Mouse (Mus musculus) ES-E14 (cell line): ENCODE results near the gene Unc13b.

Experiments
- CHD2 ChIP-seq: IDR thresholded peaks from 2 replicates; pipeline ENCODE4 v1.6.1; 2014; ENCODE audit warnings: mild to moderate bottlenecking, low read depth, low read length, inconsistent platforms
- HCFC1 ChIP-seq: IDR thresholded peaks from 2 replicates; pipeline ENCODE4 v1.6.1; 2012; ENCODE audit warnings: low read length, inconsistent platforms, borderline replicate concordance; ENCODE audit not compliant: insufficient read depth
- MAFK ChIP-seq: IDR thresholded peaks from 2 replicates; pipeline ENCODE4 v1.6.1; 2014; ENCODE audit warnings: mild to moderate bottlenecking, low read depth, low read length, inconsistent platforms; ENCODE audit not compliant: insufficient read depth
- ZC3H11A ChIP-seq: IDR thresholded peaks from 2 replicates; pipeline ENCODE4 v1.6.1; 2012; ENCODE audit warnings: low read depth, mild to moderate bottlenecking, inconsistent platforms, low read length, borderline replicate concordance
- ZNF384 ChIP-seq: IDR thresholded peaks from 2 replicates; pipeline ENCODE4 v1.6.1; 2012; ENCODE audit warnings: low read depth, low read length, inconsistent platforms

DNA sequence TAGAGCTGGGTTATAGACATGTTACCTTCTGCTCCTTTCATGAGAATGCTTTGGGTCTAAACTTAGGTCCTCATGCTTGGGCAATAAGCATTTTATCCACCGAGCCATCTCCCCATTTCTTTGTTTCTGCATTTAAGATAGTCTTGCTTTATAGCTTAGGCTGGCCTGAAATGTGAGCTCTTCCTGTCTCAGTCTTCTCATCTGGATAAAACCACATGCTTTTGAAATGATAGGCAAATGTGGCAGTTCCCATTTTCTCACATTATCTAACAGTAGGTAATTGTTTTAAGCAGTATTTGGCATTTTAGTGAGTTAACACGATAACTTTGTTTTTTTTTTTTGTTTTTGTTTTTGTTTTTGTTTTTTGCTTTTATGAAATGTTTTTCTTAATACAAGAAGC is 31.2 kb downstream of the Unc13b start:
- no peak for TF ChIP-seq ZNF384
- TF ChIP-seq ZC3H11A = no peak
- no peak for TF ChIP-seq MAFK
- no peak for TF ChIP-seq HCFC1
- TF ChIP-seq CHD2 = no peak
